Mouse (Mus musculus) lung, postnatal 0 days (tissue): Measurements from ENCODE around the gene Parp1. TPM values are rescaled to one million over a fixed set of nuclear protein-coding genes. Genes with fewer than 3 reads are reported as not detected.
A peak's percentile ranks its signal among the peaks of the same experiment; 100 is the strongest.

Experiments
- ATAC-seq: fragments of 200-750 bp; cut with Nextera tagmentation; 2 replicates; pipeline ENCODE4 v1.8.0; 2017; ENCODE audit warnings: moderate library complexity
- DNase-seq: peaks from one replicate; pipeline ENCODE4 v3.0.0-alpha.2; 2016; ENCODE audit warnings: low spot score
- H3K27ac ChIP-seq: fragments of 300-500 bp; sonication (generic); 2 replicates; pipeline ENCODE4 v1.5.1; 2014; ENCODE audit warnings: antibody characterized with exemption, mild to moderate bottlenecking, low read length, mixed read lengths
- H3K27me3 ChIP-seq: fragments of 300-500 bp; sonication (generic); replicated peaks from 2 replicates; pipeline ENCODE4 v1.6.1; 2014; ENCODE audit warnings: low read length, mixed read lengths; ENCODE audit not compliant: insufficient read depth
- H3K36me3 ChIP-seq: fragments of 300-500 bp; sonication (generic); 2 replicates; pipeline ENCODE4 v1.6.1; 2014; ENCODE audit warnings: low read length, mixed read lengths; ENCODE audit not compliant: insufficient read depth
- H3K4me1 ChIP-seq: fragments of 300-500 bp; sonication (generic); 2 replicates; pipeline ENCODE4 v1.6.1; 2014; ENCODE audit warnings: antibody characterized with exemption, low read depth, low read length, mixed read lengths; ENCODE audit not compliant: insufficient read depth
- H3K4me2 ChIP-seq: fragments of 300-500 bp; sonication (generic); replicated peaks from 2 replicates; pipeline ENCODE4 v1.6.1; 2014; ENCODE audit warnings: low read depth, mild to moderate bottlenecking, low read length, moderate library complexity, mixed read lengths
- H3K4me3 ChIP-seq: fragments of 300-500 bp; sonication (generic); 2 replicates; pipeline ENCODE4 v1.5.1; 2014; ENCODE audit warnings: low read depth, low read length
- H3K9ac ChIP-seq: fragments of 300-500 bp; sonication (generic); replicated peaks from 2 replicates; pipeline ENCODE4 v1.6.1; 2014; ENCODE audit warnings: low read depth, mild to moderate bottlenecking
- H3K9me3 ChIP-seq: fragments of 300-500 bp; sonication (generic); 2 replicates; pipeline ENCODE4 v1.6.1; 2016; ENCODE audit warnings: low read length, mixed read lengths
- CTCF ChIP-seq: IDR thresholded peaks from 2 replicates; pipeline ENCODE4 v1.5.1; 2016; ENCODE audit warnings: antibody characterized with exemption, mild to moderate bottlenecking
- EP300 ChIP-seq: IDR thresholded peaks from 2 replicates; pipeline ENCODE4 v1.6.1; 2016; ENCODE audit warnings: antibody characterized with exemption, mild to moderate bottlenecking, control low read depth
- WGBS: fragments of 180-500 bp; shearing (Covaris S2); extraction: QIAGEN DNeasy Blood & Tissue Kit; methylation state at CpG from one replicate; pipeline ENCODE4 v1.1.7; 2014; 5-methylcytosine and 5-hydroxymethylcytosine counted together
- polyA plus RNA-seq: library from polyadenylated mRNA; unstranded; fragments of >200 nt; fragmentation: Nextera tagmentation; extraction: Ambion mirVana; gene quantifications from 2 replicates; pipeline ENCODE4 v1.2.1, GENCODE M21; 2015

Gene Parp1
- 21.0 and 23.1 TPM in 2 replicates for polyA plus RNA-seq

- peaks cover 8% of the 10 kb centered on the region; the same call in 1 of the 2 replicates for H3K4me1 ChIP-seq
- TF ChIP-seq CTCF (no peak), EP300 (no peak)
- no peaks in the 10 kb centered on the region for H3K36me3 ChIP-seq
- DNase-seq, result peak; percentile 93
- peak within 1 kb of the TSS; percentile 39 for H3K9ac ChIP-seq
- H3K9me3 ChIP-seq, result no peaks in the 10 kb centered on the region
- no peaks in the 10 kb centered on the region for H3K27me3 ChIP-seq
- peak within 1 kb of the TSS; percentile 85 for H3K4me2 ChIP-seq
- peak within 1 kb of the TSS; percentile 51 for H3K27ac ChIP-seq
- ATAC-seq, result peak; percentile 99
- WGBS, result under 1% methylated on average over 57 of the region's 67 CpGs
- peak within 1 kb of the TSS; percentile 64 for H3K4me3 ChIP-seq
Measured at GRCm38 (mm10) chr1:180568761-180569452, at the start of gene Parp1. Parp1 (plus strand) TSS chr1:180568924.

- Histone ChIP-seq H3K4me1 (no peaks in the 10 kb centered on the region), H3K9me3 (no peaks in the 10 kb centered on the region), H3K27me3 (no peaks in the 10 kb centered on the region), H3K4me2 (no peak overlapping the region), H3K9ac (no peak overlapping the region), H3K36me3 (no peaks in the 10 kb centered on the region), H3K4me3 (no peak overlapping the region), H3K27ac (no peak overlapping the region)
- ATAC-seq (no peak), DNase-seq (no peak)
- WGBS, result 76% methylated on average over 7 of the region's 8 CpGs
- no peak for TF ChIP-seq EP300
- no peak for TF ChIP-seq CTCF
Measured at GRCm38 (mm10) chr1:180519520-180519919, 49.2 kb upstream of the Parp1 start.

- ATAC-seq (no peak), DNase-seq (no peak)
- WGBS, result 47% methylated on average over 7 of the region's 7 CpGs
- Histone ChIP-seq H3K4me1 (no peaks in the 10 kb centered on the region), H3K4me3 (no peak overlapping the region), H3K9me3 (no peaks in the 10 kb centered on the region), H3K36me3 (no peaks in the 10 kb centered on the region), H3K4me2 (no peak overlapping the region), H3K27me3 (no peaks in the 10 kb centered on the region), H3K27ac (no peak overlapping the region), H3K9ac (no peak overlapping the region)
- no peak for TF ChIP-seq CTCF
- no peak for TF ChIP-seq EP300
Measured at GRCm38 (mm10) chr1:180520190-180520589, 48.5 kb upstream of the Parp1 start.

GRCm38 (mm10) chr1:180523320-180523719 is 45.4 kb upstream of the Parp1 start:
- ATAC-seq (no peak), DNase-seq (no peak)
- Histone ChIP-seq H3K4me3 (no peak overlapping the region), H3K9ac (no peak overlapping the region), H3K4me2 (no peak overlapping the region), H3K9me3 (no peaks in the 10 kb centered on the region), H3K27ac (no peak overlapping the region), H3K36me3 (no peaks in the 10 kb centered on the region), H3K27me3 (no peaks in the 10 kb centered on the region), H3K4me1 (no peaks in the 10 kb centered on the region)
- 75% methylated on average over 2 of the region's 2 CpGs for WGBS
- TF ChIP-seq EP300 (no peak), CTCF (no peak)

GRCm38 (mm10) chr1:180525301-180525700 is 43.4 kb upstream of the Parp1 start:
- Histone ChIP-seq H3K4me2 (no peak overlapping the region), H3K27ac (no peak overlapping the region), H3K4me3 (no peak overlapping the region), H3K9ac (no peak overlapping the region), H3K27me3 (no peaks in the 10 kb centered on the region), H3K4me1 (no peaks in the 10 kb centered on the region), H3K9me3 (no peaks in the 10 kb centered on the region), H3K36me3 (no peaks in the 10 kb centered on the region)
- ATAC-seq (no peak), DNase-seq (no peak)
- WGBS, result 71% methylated on average over 1 of the region's 1 CpGs
- TF ChIP-seq EP300 (no peak), CTCF (no peak)

GRCm38 (mm10) chr1:180529847-180530246 is 38.9 kb upstream of the Parp1 start:
- Histone ChIP-seq H3K9me3 (no peaks in the 10 kb centered on the region), H3K9ac (no peak overlapping the region), H3K4me3 (no peak overlapping the region), H3K27ac (no peak overlapping the region), H3K27me3 (no peaks in the 10 kb centered on the region), H3K4me2 (no peak overlapping the region), H3K4me1 (no peaks in the 10 kb centered on the region), H3K36me3 (no peaks in the 10 kb centered on the region)
- TF ChIP-seq EP300 (no peak), CTCF (no peak)
- ATAC-seq, result no peak
- 89% methylated on average over 7 of the region's 7 CpGs for WGBS
- no peak for DNase-seq
